Mouse (Mus musculus): ENCODE data around the gene Krt88. TPM values are rescaled to one million over a fixed set of nuclear protein-coding genes. Genes with fewer than 3 reads are reported as not detected.
A peak's percentile ranks its signal among the peaks of the same experiment; 100 is the strongest.

Krt88 gene
- polyA plus RNA-seq, 1 experiment from 2014 or later = 0.13 TPM

DNA sequence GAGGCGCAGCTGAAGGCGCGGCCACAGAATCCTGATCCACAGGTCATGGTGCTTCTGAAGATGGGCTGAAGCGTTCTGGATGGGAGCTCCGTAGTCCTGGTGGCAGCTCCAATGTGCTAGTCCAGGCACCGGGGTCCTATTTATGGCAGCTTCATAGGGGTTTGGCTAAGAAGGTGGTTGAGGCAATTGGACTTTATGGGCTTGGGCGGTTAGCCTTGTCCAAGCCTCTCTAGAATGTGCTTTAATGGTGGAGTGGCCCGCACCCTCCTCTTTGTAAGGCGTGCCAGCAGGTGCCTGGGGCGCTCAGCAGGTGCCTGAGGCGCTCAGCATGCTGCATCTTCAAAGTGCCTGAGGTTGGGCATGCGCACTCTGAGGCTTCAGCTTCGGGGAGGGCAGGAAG is 16.1 kb downstream of the Krt88 start, which contains the start of gene Krt81:
Gene Krt81, minus strand, starts transcription at position 101 of the 400 bp plus-strand sequence.
- no peaks in the 10 kb centered on the region for H3K4me1 ChIP-seq (replicated peaks; ENCODE audit: insufficient read depth, low read length)
- no peaks in the 10 kb centered on the region for H3K9me3 ChIP-seq (replicated peaks; ENCODE audit: low read length)
- no peak within 1 kb of the TSS for H3K4me2 ChIP-seq (ENCODE audit: low read length)
- H3K9ac ChIP-seq (ENCODE audit: low read depth, low read length) = no peak within 1 kb of the TSS
- no peak within 1 kb of the TSS for H3K4me3 ChIP-seq (replicated peaks; ENCODE audit: low read depth, low read length)
- 77% methylated on average over 13 of the region's 13 CpGs for WGBS
- no peak for ATAC-seq (replicated peaks; ENCODE audit: low FRiP score, low read depth)
- TF ChIP-seq CTCF (IDR thresholded peaks at IDR 0.05; ENCODE audit: low read depth) = no peak
- no peak within 1 kb of the TSS for H3K27ac ChIP-seq
- no peaks in the 10 kb centered on the region for H3K27me3 ChIP-seq (ENCODE audit: insufficient read depth, low read length)
- no peaks in the 10 kb centered on the region for H3K36me3 ChIP-seq (ENCODE audit: insufficient read depth, low read length)
- no peak for DNase-seq (ENCODE audit: low spot score)

DNA sequence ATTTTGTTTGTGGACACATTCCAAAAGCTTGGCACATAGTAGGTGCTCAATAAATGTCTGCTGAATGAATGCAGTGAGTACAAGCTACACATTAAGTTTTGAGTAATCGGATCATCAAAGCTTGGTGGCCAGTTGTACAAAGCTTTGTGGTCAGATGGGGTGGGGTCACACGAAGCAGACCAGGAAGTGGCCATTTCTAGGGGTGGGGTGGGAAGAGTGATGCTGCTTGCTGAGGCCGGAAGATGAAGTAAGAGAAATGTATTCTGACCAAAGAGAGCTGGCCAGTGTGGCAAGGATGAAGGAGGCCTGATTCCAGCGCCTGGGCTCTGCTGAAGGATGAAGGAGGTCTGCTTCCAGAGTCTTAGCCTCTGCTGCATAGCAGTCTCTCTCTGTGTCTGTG is 21.5 kb downstream of the Krt88 start:
- Histone ChIP-seq H3K4me2 (ENCODE audit: low read length) (no peak overlapping the region), H3K4me3 (replicated peaks; ENCODE audit: low read depth, low read length) (no peak overlapping the region), H3K9me3 (replicated peaks; ENCODE audit: low read length) (no peaks in the 10 kb centered on the region), H3K4me1 (replicated peaks; ENCODE audit: insufficient read depth, low read length) (no peaks in the 10 kb centered on the region), H3K27ac (no peak overlapping the region), H3K36me3 (ENCODE audit: insufficient read depth, low read length) (no peaks in the 10 kb centered on the region), H3K27me3 (ENCODE audit: insufficient read depth, low read length) (no peaks in the 10 kb centered on the region), H3K9ac (ENCODE audit: low read depth, low read length) (no peak overlapping the region)
- 83% methylated on average over 4 of the region's 4 CpGs for WGBS
- TF ChIP-seq CTCF (IDR thresholded peaks at IDR 0.05; ENCODE audit: low read depth) = no peak
- DNase-seq (ENCODE audit: low spot score) (no peak), ATAC-seq (replicated peaks; ENCODE audit: low FRiP score, low read depth) (no peak)

DNA sequence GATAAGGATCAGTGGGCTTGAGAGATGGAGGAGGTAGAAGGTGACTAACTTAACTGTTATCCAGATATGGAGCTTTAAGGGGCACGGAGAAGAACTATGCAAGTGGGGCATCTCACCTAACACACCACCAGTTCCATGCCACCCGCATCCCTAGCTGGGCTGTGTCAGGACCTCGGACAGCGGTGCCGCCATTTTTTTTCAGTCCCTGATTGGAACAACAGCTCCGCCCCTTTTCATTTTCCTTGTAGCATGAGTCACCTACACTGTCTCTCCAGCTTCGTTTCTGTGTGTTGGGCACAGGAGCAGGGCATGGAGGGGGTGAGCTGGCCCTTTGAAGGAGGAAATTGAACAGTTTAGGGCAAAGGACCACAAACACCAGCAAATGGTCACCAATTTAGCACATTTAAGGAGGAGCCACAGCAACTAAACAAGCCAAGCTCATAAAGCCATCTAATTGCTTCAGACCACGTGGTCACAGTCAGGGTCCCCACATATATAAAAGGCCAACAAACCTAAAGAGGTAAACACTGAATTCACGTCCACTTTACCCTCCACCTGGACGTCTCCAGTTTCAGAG is 25.5 kb downstream of the Krt88 start, which contains the start of gene Krt86:
Gene Krt86, plus strand, starts transcription at position 527 of the 577 bp plus-strand sequence.
- H3K9ac ChIP-seq (ENCODE audit: low read depth, low read length) = no peak within 1 kb of the TSS
- DNase-seq (ENCODE audit: low spot score) (peak; percentile 80), ATAC-seq (replicated peaks; ENCODE audit: low FRiP score, low read depth) (no peak)
- H3K9me3 ChIP-seq (replicated peaks; ENCODE audit: low read length) = no peaks in the 10 kb centered on the region
- H3K36me3 ChIP-seq (ENCODE audit: insufficient read depth, low read length) = no peaks in the 10 kb centered on the region
- H3K27me3 ChIP-seq (ENCODE audit: insufficient read depth, low read length) = no peaks in the 10 kb centered on the region
- H3K4me3 ChIP-seq (replicated peaks; ENCODE audit: low read depth, low read length) = no peak within 1 kb of the TSS
- 17% methylated on average over 10 of the region's 10 CpGs for WGBS
- no peak within 1 kb of the TSS for H3K27ac ChIP-seq
- no peaks in the 10 kb centered on the region for H3K4me1 ChIP-seq (replicated peaks; ENCODE audit: insufficient read depth, low read length)
- TF ChIP-seq CTCF (IDR thresholded peaks at IDR 0.05; ENCODE audit: low read depth) = no peak
- H3K4me2 ChIP-seq (ENCODE audit: low read length) = no peak within 1 kb of the TSS

DNA sequence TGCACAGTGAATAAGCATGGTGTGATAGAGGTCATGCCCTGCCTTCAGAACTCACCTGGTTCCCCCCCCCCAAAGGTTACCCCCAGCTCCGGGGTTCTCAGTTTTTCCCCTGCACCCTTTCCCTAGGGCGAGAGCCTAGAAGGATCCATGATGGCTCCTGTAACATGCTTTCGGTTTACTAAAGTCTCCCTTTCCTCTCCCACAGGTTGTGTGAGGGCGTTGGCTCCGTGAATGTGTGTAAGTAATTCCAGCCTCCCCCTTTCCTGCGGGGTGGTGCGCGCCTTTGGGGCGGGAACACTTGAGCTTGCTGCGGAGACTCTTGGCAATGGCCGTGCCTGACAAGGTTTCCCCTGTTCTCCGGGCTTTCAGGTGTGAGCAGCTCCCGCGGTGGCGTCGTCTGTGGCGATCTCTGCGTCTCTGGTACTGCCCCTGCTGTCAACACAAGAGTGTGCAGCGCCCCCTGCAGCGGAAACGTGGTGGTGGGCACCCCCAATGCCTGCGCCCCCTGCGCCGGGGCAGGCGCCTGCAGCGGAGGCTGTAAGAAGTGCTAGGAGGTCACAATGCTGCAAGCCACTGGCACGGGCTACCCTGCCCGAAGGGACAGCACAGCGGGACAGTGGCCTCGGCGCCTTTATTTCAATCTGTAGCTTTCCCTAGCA is 31.6 kb downstream of the Krt88 start:
- 4% methylated on average over 31 of the region's 31 CpGs for WGBS
- peak; percentile 46 for DNase-seq (ENCODE audit: low spot score)
- Histone ChIP-seq H3K27ac (no peak overlapping the region), H3K4me2 (ENCODE audit: low read length) (peak overlapping the region; percentile 56), H3K9ac (ENCODE audit: low read depth, low read length) (no peak overlapping the region), H3K27me3 (ENCODE audit: insufficient read depth, low read length) (no peaks in the 10 kb centered on the region), H3K36me3 (ENCODE audit: insufficient read depth, low read length) (no peaks in the 10 kb centered on the region), H3K4me1 (replicated peaks; ENCODE audit: insufficient read depth, low read length) (peaks cover 6% of the 10 kb centered on the region; the same call in 1 of the 2 replicates), H3K9me3 (replicated peaks; ENCODE audit: low read length) (no peaks in the 10 kb centered on the region), H3K4me3 (replicated peaks; ENCODE audit: low read depth, low read length) (peak overlapping the region; percentile 17)
- TF ChIP-seq CTCF (IDR thresholded peaks at IDR 0.05; ENCODE audit: low read depth) = peak; percentile 61
- no peak for ATAC-seq (replicated peaks; ENCODE audit: low FRiP score, low read depth)

DNA sequence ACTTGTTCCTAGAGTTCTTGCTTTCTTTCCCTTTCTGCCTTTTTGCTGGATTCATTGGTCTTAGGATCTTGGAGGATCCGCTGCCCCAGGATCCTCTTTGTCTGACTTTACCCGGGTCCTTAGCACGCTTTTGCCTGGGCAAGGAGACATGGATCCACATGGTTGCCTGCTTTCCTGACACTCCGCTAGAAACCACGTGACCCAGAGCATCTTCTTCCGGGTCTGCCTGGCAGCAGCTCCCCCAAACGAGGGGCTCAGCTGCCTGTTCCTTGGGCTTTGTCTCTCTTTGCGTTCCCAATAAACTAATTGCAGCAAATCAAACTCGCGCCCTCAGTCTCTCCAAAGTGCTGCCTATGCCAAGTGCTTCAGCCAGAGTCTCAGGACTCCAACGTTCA is 32.1 kb downstream of the Krt88 start:
- Histone ChIP-seq H3K9ac (ENCODE audit: low read depth, low read length) (no peak overlapping the region), H3K27me3 (ENCODE audit: insufficient read depth, low read length) (no peaks in the 10 kb centered on the region), H3K27ac (no peak overlapping the region), H3K36me3 (ENCODE audit: insufficient read depth, low read length) (no peaks in the 10 kb centered on the region), H3K9me3 (replicated peaks; ENCODE audit: low read length) (no peaks in the 10 kb centered on the region), H3K4me2 (ENCODE audit: low read length) (peak overlapping the region; percentile 56), H3K4me1 (replicated peaks; ENCODE audit: insufficient read depth, low read length) (peaks cover 6% of the 10 kb centered on the region; the same call in 1 of the 2 replicates), H3K4me3 (replicated peaks; ENCODE audit: low read depth, low read length) (peak overlapping the region; percentile 17; the same call in 1 of the 2 replicates)
- DNase-seq (ENCODE audit: low spot score) = no peak
- 25% methylated on average over 11 of the region's 11 CpGs for WGBS
- ATAC-seq (replicated peaks; ENCODE audit: low FRiP score, low read depth) = no peak
- no peak for TF ChIP-seq CTCF (IDR thresholded peaks at IDR 0.05; ENCODE audit: low read depth)

DNA sequence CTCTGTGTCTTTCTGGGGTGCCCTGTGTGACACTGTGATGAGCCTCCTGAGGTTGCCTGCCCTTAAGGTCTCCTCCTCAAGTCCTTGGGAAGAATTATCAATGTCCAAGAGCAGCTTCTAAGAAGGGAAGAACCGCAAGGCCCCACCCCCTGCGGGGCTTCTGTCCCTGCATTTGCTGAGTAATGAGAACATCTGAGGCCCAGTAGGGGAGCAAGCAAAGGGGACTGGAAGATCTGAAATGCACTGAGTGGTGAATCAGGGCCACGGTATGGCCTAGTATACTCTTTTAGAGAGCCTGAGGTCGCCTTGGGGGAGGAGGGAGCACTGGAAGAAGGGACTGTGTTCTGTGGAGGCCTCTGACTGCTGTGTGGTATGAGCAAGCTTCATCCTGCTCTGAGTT is 34.5 kb downstream of the Krt88 start:
- Histone ChIP-seq H3K9ac (ENCODE audit: low read depth, low read length) (no peak overlapping the region), H3K4me1 (replicated peaks; ENCODE audit: insufficient read depth, low read length) (peaks cover 6% of the 10 kb centered on the region; the same call in 1 of the 2 replicates), H3K9me3 (replicated peaks; ENCODE audit: low read length) (no peaks in the 10 kb centered on the region), H3K36me3 (ENCODE audit: insufficient read depth, low read length) (no peaks in the 10 kb centered on the region), H3K27me3 (ENCODE audit: insufficient read depth, low read length) (no peaks in the 10 kb centered on the region), H3K27ac (no peak overlapping the region), H3K4me2 (ENCODE audit: low read length) (no peak overlapping the region), H3K4me3 (replicated peaks; ENCODE audit: low read depth, low read length) (no peak overlapping the region)
- ATAC-seq (replicated peaks; ENCODE audit: low FRiP score, low read depth) (no peak), DNase-seq (ENCODE audit: low spot score) (no peak)
- 40% methylated on average over 4 of the region's 4 CpGs for WGBS
- no peak for TF ChIP-seq CTCF (IDR thresholded peaks at IDR 0.05; ENCODE audit: low read depth)
